Mouse (Mus musculus): ENCODE data around the gene Piezo1. TPM values are rescaled to one million over a fixed set of nuclear protein-coding genes. Genes with fewer than 3 reads are reported as not detected.

Piezo1 gene
- polyA plus RNA-seq, 1 experiment from 2014 or later, result 3.4 TPM

GRCm38 (mm10) chr8:122546066-122546755 is 4.9 kb downstream of the Piezo1 start:
- Histone ChIP-seq H3K4me2 (ENCODE audit: low read depth, low read length) (peak overlapping the region; percentile 96), H3K27ac (ENCODE audit: low read depth) (peak overlapping the region; percentile 89), H3K27me3 (ENCODE audit: insufficient read depth, low read length) (no peaks in the 10 kb centered on the region), H3K4me3 (ENCODE audit: low read depth, low read length) (peak overlapping the region; percentile 91), H3K4me1 (ENCODE audit: insufficient read depth) (peaks cover 51% of the 10 kb centered on the region), H3K36me3 (replicated peaks; ENCODE audit: insufficient read depth, low read length) (0 out of 2 replicates have a peak, but pooled peaks cover 5% of the 10 kb centered on the region), H3K9me3 (ENCODE audit: low read length) (no peaks in the 10 kb centered on the region), H3K9ac (replicated peaks) (peak overlapping the region; percentile 87)
- ATAC-seq (peak; percentile 75), DNase-seq (peak; percentile 63)
- TF ChIP-seq CTCF (IDR thresholded peaks at IDR 0.05; ENCODE audit: low read depth), result no peak
- peak; percentile 33; the same call in 1 of the 2 replicates for TF ChIP-seq EP300 (IDR thresholded peaks at IDR 0.05; ENCODE audit: low read depth)
- 54% methylated on average over 6 of the region's 7 CpGs for WGBS (ENCODE audit: insufficient replicate concordance)

- DNase-seq (no peak), ATAC-seq (no peak)
- Histone ChIP-seq H3K4me3 (ENCODE audit: low read depth, low read length) (no peak overlapping the region), H3K9me3 (ENCODE audit: low read length) (no peaks in the 10 kb centered on the region), H3K27ac (ENCODE audit: low read depth) (no peak overlapping the region), H3K4me2 (ENCODE audit: low read depth, low read length) (no peak overlapping the region), H3K4me1 (ENCODE audit: insufficient read depth) (peaks cover 44% of the 10 kb centered on the region), H3K36me3 (replicated peaks; ENCODE audit: insufficient read depth, low read length) (0 out of 2 replicates have a peak, but pooled peaks cover 5% of the 10 kb centered on the region), H3K9ac (replicated peaks) (no peak overlapping the region; the same call in 1 of the 2 replicates), H3K27me3 (ENCODE audit: insufficient read depth, low read length) (no peaks in the 10 kb centered on the region)
- TF ChIP-seq EP300 (IDR thresholded peaks at IDR 0.05; ENCODE audit: low read depth), result no peak
- no peak for TF ChIP-seq CTCF (IDR thresholded peaks at IDR 0.05; ENCODE audit: low read depth)
- 79% methylated on average over 8 of the region's 8 CpGs for WGBS (ENCODE audit: insufficient replicate concordance)
These were observed 7.0 kb downstream of the Piezo1 start for GRCm38 (mm10) chr8:122544138-122544537.

GRCm38 (mm10) chr8:122538310-122539076 is 12.6 kb downstream of the Piezo1 start:
- Histone ChIP-seq H3K27me3 (ENCODE audit: insufficient read depth, low read length) (no peaks in the 10 kb centered on the region), H3K36me3 (replicated peaks; ENCODE audit: insufficient read depth, low read length) (0 out of 2 replicates have a peak, but pooled peaks cover 5% of the 10 kb centered on the region), H3K4me2 (ENCODE audit: low read depth, low read length) (peak overlapping the region; percentile 74), H3K9ac (replicated peaks) (peak overlapping the region; percentile 44), H3K4me3 (ENCODE audit: low read depth, low read length) (no peak overlapping the region), H3K4me1 (ENCODE audit: insufficient read depth) (peaks cover 32% of the 10 kb centered on the region), H3K9me3 (ENCODE audit: low read length) (no peaks in the 10 kb centered on the region), H3K27ac (ENCODE audit: low read depth) (peak overlapping the region; percentile 80)
- ATAC-seq (peak; percentile 20; the same call in 1 of the 2 replicates), DNase-seq (no peak)
- WGBS (ENCODE audit: insufficient replicate concordance), result 60% methylated on average over 9 of the region's 9 CpGs
- TF ChIP-seq EP300 (IDR thresholded peaks at IDR 0.05; ENCODE audit: low read depth) (no peak), CTCF (IDR thresholded peaks at IDR 0.05; ENCODE audit: low read depth) (no peak)

- ATAC-seq, result peak; percentile 88
- no peak for TF ChIP-seq CTCF (IDR thresholded peaks at IDR 0.05; ENCODE audit: low read depth)
- peak; percentile 98 for TF ChIP-seq EP300 (IDR thresholded peaks at IDR 0.05; ENCODE audit: low read depth)
- Histone ChIP-seq H3K27ac (ENCODE audit: low read depth) (peak overlapping the region; percentile 80), H3K9me3 (ENCODE audit: low read length) (no peaks in the 10 kb centered on the region), H3K27me3 (ENCODE audit: insufficient read depth, low read length) (no peaks in the 10 kb centered on the region), H3K9ac (replicated peaks) (peak overlapping the region; percentile 44), H3K4me1 (ENCODE audit: insufficient read depth) (peaks cover 34% of the 10 kb centered on the region), H3K4me3 (ENCODE audit: low read depth, low read length) (peak overlapping the region; percentile 15; the same call in 1 of the 2 replicates), H3K4me2 (ENCODE audit: low read depth, low read length) (peak overlapping the region; percentile 74), H3K36me3 (replicated peaks; ENCODE audit: insufficient read depth, low read length) (0 out of 2 replicates have a peak, but pooled peaks cover 5% of the 10 kb centered on the region)
- 43% methylated on average over 2 of the region's 2 CpGs for WGBS (ENCODE audit: insufficient replicate concordance)
- peak; percentile 31 for DNase-seq
These were observed 13.3 kb downstream of the Piezo1 start for GRCm38 (mm10) chr8:122537812-122538211.

- DNase-seq (no peak), ATAC-seq (no peak)
These were observed 14.1 kb downstream of the Piezo1 start for GRCm38 (mm10) chr8:122537033-122537432.

GRCm38 (mm10) chr8:122531312-122531711 is 19.8 kb downstream of the Piezo1 start:
- WGBS (ENCODE audit: insufficient replicate concordance), result 84% methylated on average over 8 of the region's 8 CpGs
- Histone ChIP-seq H3K27me3 (ENCODE audit: insufficient read depth, low read length) (no peaks in the 10 kb centered on the region), H3K9me3 (ENCODE audit: low read length) (no peaks in the 10 kb centered on the region), H3K4me2 (ENCODE audit: low read depth, low read length) (no peak overlapping the region), H3K36me3 (replicated peaks; ENCODE audit: insufficient read depth, low read length) (no peaks in the 10 kb centered on the region; the same call in 1 of the 2 replicates), H3K4me1 (ENCODE audit: insufficient read depth) (peaks cover 17% of the 10 kb centered on the region), H3K4me3 (ENCODE audit: low read depth, low read length) (no peak overlapping the region), H3K27ac (ENCODE audit: low read depth) (peak overlapping the region; percentile 44), H3K9ac (replicated peaks) (no peak overlapping the region)
- DNase-seq (no peak), ATAC-seq (0 out of 2 replicates have a peak, but pooled peaks have one; percentile 21)
- TF ChIP-seq EP300 (IDR thresholded peaks at IDR 0.05; ENCODE audit: low read depth) (no peak), CTCF (IDR thresholded peaks at IDR 0.05; ENCODE audit: low read depth) (no peak)

More at GRCm38 (mm10) chr8:122537033-122537432, 14.1 kb downstream of the Piezo1 start:
- TF ChIP-seq EP300 (IDR thresholded peaks at IDR 0.05; ENCODE audit: low read depth) (no peak), CTCF (IDR thresholded peaks at IDR 0.05; ENCODE audit: low read depth) (no peak)
- 50% methylated on average over 6 of the region's 6 CpGs for WGBS (ENCODE audit: insufficient replicate concordance)
- H3K4me3 ChIP-seq (ENCODE audit: low read depth, low read length), result peak overlapping the region; percentile 15; the same call in 1 of the 2 replicates
- H3K27me3 ChIP-seq (ENCODE audit: insufficient read depth, low read length), result no peaks in the 10 kb centered on the region
- H3K27ac ChIP-seq (ENCODE audit: low read depth), result peak overlapping the region; percentile 80
- H3K4me1 ChIP-seq (ENCODE audit: insufficient read depth), result peaks cover 34% of the 10 kb centered on the region
- peak overlapping the region; percentile 44 for H3K9ac ChIP-seq (replicated peaks)
- 0 out of 2 replicates have a peak, but pooled peaks cover 2% of the 10 kb centered on the region for H3K36me3 ChIP-seq (replicated peaks; ENCODE audit: insufficient read depth, low read length)
- peak overlapping the region; percentile 74 for H3K4me2 ChIP-seq (ENCODE audit: low read depth, low read length)
- H3K9me3 ChIP-seq (ENCODE audit: low read length), result no peaks in the 10 kb centered on the region

Measured in liver, postnatal 0 days (tissue).